Mouse (Mus musculus): ENCODE measurements at regions not wholly inside any gene's neighbourhood (a gene's known extent, or its start where the extent isn't known, plus 50 kb on each side); places are given as distances from the start of the nearest gene placed in this dataset.

- TF ChIP-seq CTCF (IDR thresholded peaks at IDR 0.05; ENCODE audit: low read depth, low read length) (no peak), TAL1 (conservative IDR thresholded peaks at IDR 0.05; ENCODE audit: low read depth, low read length) (no peak), GATA1 (IDR thresholded peaks at IDR 0.05; ENCODE audit: borderline replicate concordance, low read length) (no peak), GATA2 (IDR thresholded peaks at IDR 0.05; ENCODE audit: borderline replicate concordance, low read depth, low read length) (no peak), POLR2AphosphoS5 (IDR thresholded peaks at IDR 0.05; ENCODE audit: insufficient replicate concordance, low read depth, low read length) (no peak)
Measured at GRCm38 (mm10) chr5:129264363-129264762, 167.8 kb downstream of the Adgrd1 start.
